In genomic region chr7:28378066-28378690, GRCm38 (mm10) we compare ENCODE assay signal across 8 mouse cellular contexts. TPM values are rescaled to one million over a fixed set of nuclear protein-coding genes. Genes with fewer than 3 reads are reported as not detected.
A peak's percentile ranks its signal among the peaks of the same experiment; 100 is the strongest.
DNase-seq lines count a peak whose midpoint lies in the region; ATAC-seq and TF ChIP-seq lines count a peak whose summit lies in the region.

No protein-coding gene starts in this region.

- no peaks in the 10 kb centered on the region for H3K9me3 ChIP-seq in hindbrain, embryonic 16.5 days (ENCODE audit: control insufficient read depth, low read length)
- no peaks in the 10 kb centered on the region for H3K9me3 ChIP-seq in liver, embryonic 13.5 days (replicated peaks)
- H3K9me3 ChIP-seq in neural tube, embryonic 13.5 days, result no peaks in the 10 kb centered on the region

- no peak for TF ChIP-seq CTCF in layer of hippocampus, adult 2 months (conservative IDR thresholded peaks at IDR 0.05)

- H3K27ac ChIP-seq in layer of hippocampus, adult 2 months, result peak overlapping the region; percentile 94
- H3K27ac ChIP-seq in hindbrain, embryonic 16.5 days (ENCODE audit: low read depth, low read length), result 0 out of 2 replicates have a peak overlapping the region, but pooled peaks have one; percentile 72
- peak overlapping the region; percentile 89 for H3K27ac ChIP-seq in liver, embryonic 13.5 days
- H3K27ac ChIP-seq in neural tube, embryonic 13.5 days (replicated peaks), result peak overlapping the region; percentile 84

- H3K4me3 ChIP-seq in layer of hippocampus, adult 2 months, result peak overlapping the region; percentile 59
- H3K4me3 ChIP-seq in hindbrain, embryonic 16.5 days (ENCODE audit: low read length), result peak overlapping the region; percentile 53
- H3K4me3 ChIP-seq in liver, embryonic 13.5 days (replicated peaks), result peak overlapping the region; percentile 68
- H3K4me3 ChIP-seq in neural tube, embryonic 13.5 days, result peak overlapping the region; percentile 54

- H3K27me3 ChIP-seq in hindbrain, embryonic 16.5 days (replicated peaks; ENCODE audit: control insufficient read depth, insufficient read depth, low read length), result no peaks in the 10 kb centered on the region
- no peaks in the 10 kb centered on the region for H3K27me3 ChIP-seq in liver, embryonic 13.5 days
- H3K27me3 ChIP-seq in neural tube, embryonic 13.5 days, result peaks cover 4% of the 10 kb centered on the region; the same call in 1 of the 2 replicates

- H3K4me1 ChIP-seq in hindbrain, embryonic 16.5 days (ENCODE audit: control insufficient read depth, insufficient read depth, low read depth, low read length), result peaks cover 36% of the 10 kb centered on the region
- H3K4me1 ChIP-seq in liver, embryonic 13.5 days (replicated peaks), result peaks cover 95% of the 10 kb centered on the region
- peaks cover 84% of the 10 kb centered on the region for H3K4me1 ChIP-seq in neural tube, embryonic 13.5 days (replicated peaks)

- no peak for DNase-seq in layer of hippocampus, adult 2 months (ENCODE audit: low spot score in 2 of 2)
- no peak for DNase-seq in layer of hippocampus, postnatal 14 days (ENCODE audit: low spot score in 2 of 2)
- DNase-seq in gastrocnemius, adult 18-20 months (ENCODE audit: low spot score), result peak; percentile 76
- peak; percentile 26 for DNase-seq in liver, embryonic 13.5 days
- DNase-seq in frontal cortex, postnatal 10 days (ENCODE audit: low spot score in 2 of 2), result no peak
- no peak for DNase-seq in layer of hippocampus, postnatal 10 days (ENCODE audit: low spot score in 2 of 2)

- peak overlapping the region; percentile 70 for H3K4me2 ChIP-seq in hindbrain, embryonic 16.5 days (ENCODE audit: low read length)
- peak overlapping the region; percentile 91 for H3K4me2 ChIP-seq in liver, embryonic 13.5 days
- peak overlapping the region; percentile 74 for H3K4me2 ChIP-seq in neural tube, embryonic 13.5 days

- peak overlapping the region; percentile 70 for H3K9ac ChIP-seq in hindbrain, embryonic 16.5 days (ENCODE audit: low read depth, low read length)
- H3K9ac ChIP-seq in liver, embryonic 13.5 days, result peak overlapping the region; percentile 81
- H3K9ac ChIP-seq in neural tube, embryonic 13.5 days, result peak overlapping the region; percentile 82

- WGBS in hindbrain, embryonic 16.5 days, result 52% methylated on average over 31 of the region's 32 CpGs
- WGBS in liver, embryonic 13.5 days (ENCODE audit: insufficient replicate concordance), result 22% methylated on average over 32 of the region's 32 CpGs
- 42% methylated on average over 32 of the region's 32 CpGs for WGBS in neural tube, embryonic 13.5 days

- ATAC-seq in hindbrain, embryonic 16.5 days, result no peak
- ATAC-seq in liver, embryonic 13.5 days (ENCODE audit: low read depth), result no peak
- ATAC-seq in neural tube, embryonic 13.5 days (ENCODE audit: low read depth), result no peak

- no peaks in the 10 kb centered on the region for H3K36me3 ChIP-seq in hindbrain, embryonic 16.5 days (ENCODE audit: control insufficient read depth, insufficient read depth, low read length)
- H3K36me3 ChIP-seq in liver, embryonic 13.5 days, result peaks cover 10% of the 10 kb centered on the region
- H3K36me3 ChIP-seq in neural tube, embryonic 13.5 days, result no peaks in the 10 kb centered on the region

RNA-seq across cellular contexts. Expression of gene Zfp36, which starts 1.9 kb away (rescaled TPM):
- 1 to 10 TPM; 2.0 to 3.2 TPM for total RNA-seq in layer of hippocampus, adult 2 months (2021)
- total RNA-seq in layer of hippocampus, postnatal 14 days (2021), result 1 to 10 TPM; 3.6 to 3.9 TPM
- total RNA-seq in gastrocnemius, adult 18-20 months (2021), result 10 to 100 TPM; 10.1 to 37.0 TPM
- 3.9 and 4.0 TPM in 2 replicates for polyA plus RNA-seq in hindbrain, embryonic 16.5 days (2015; fragmentation: Nextera tagmentation; extraction: Ambion mirVana)
- polyA plus RNA-seq in liver, embryonic 13.5 days (2015; fragmentation: Nextera tagmentation; extraction: Ambion mirVana), result 4.7 and 6.3 TPM in 2 replicates
- polyA plus RNA-seq in neural tube, embryonic 13.5 days (2015; fragmentation: Nextera tagmentation; extraction: Ambion mirVana), result 4.9 and 6.5 TPM in 2 replicates
- total RNA-seq in layer of hippocampus, postnatal 10 days (2021), result 1 to 10 TPM; 3.4 to 3.9 TPM

RNA-seq across cellular contexts. Expression of gene Plekhg2, which starts 5.8 kb away (rescaled TPM):
- 1 to 10 TPM; 5.9 to 6.8 TPM for total RNA-seq in layer of hippocampus, adult 2 months (2021)
- total RNA-seq in layer of hippocampus, postnatal 14 days (2021), result 10 to 100 TPM; 11.6 to 12.3 TPM
- 1 to 10 TPM; 4.8 to 5.9 TPM for total RNA-seq in gastrocnemius, adult 18-20 months (2021)
- polyA plus RNA-seq in hindbrain, embryonic 16.5 days (2015; fragmentation: Nextera tagmentation; extraction: Ambion mirVana), result 18.8 and 26.7 TPM in 2 replicates
- polyA plus RNA-seq in liver, embryonic 13.5 days (2015; fragmentation: Nextera tagmentation; extraction: Ambion mirVana), result 4.9 and 5.0 TPM in 2 replicates
- polyA plus RNA-seq in neural tube, embryonic 13.5 days (2015; fragmentation: Nextera tagmentation; extraction: Ambion mirVana), result 33.8 and 35.8 TPM in 2 replicates
- 10 to 100 TPM; 13.5 to 13.6 TPM for total RNA-seq in layer of hippocampus, postnatal 10 days (2021)

RNA-seq across cellular contexts. Expression of gene Med29, which starts 14.3 kb away (rescaled TPM):
- 10 to 100 TPM; 17.7 to 18.7 TPM for total RNA-seq in layer of hippocampus, adult 2 months (2021)
- total RNA-seq in layer of hippocampus, postnatal 14 days (2021), result 10 to 100 TPM; 19.3 to 20.1 TPM
- 10 to 100 TPM; 22.7 to 24.1 TPM for total RNA-seq in gastrocnemius, adult 18-20 months (2021)
- polyA plus RNA-seq in hindbrain, embryonic 16.5 days (2015; fragmentation: Nextera tagmentation; extraction: Ambion mirVana), result 42.7 and 47.2 TPM in 2 replicates
- 28.1 and 31.8 TPM in 2 replicates for polyA plus RNA-seq in liver, embryonic 13.5 days (2015; fragmentation: Nextera tagmentation; extraction: Ambion mirVana)
- polyA plus RNA-seq in neural tube, embryonic 13.5 days (2015; fragmentation: Nextera tagmentation; extraction: Ambion mirVana), result 35.7 and 45.4 TPM in 2 replicates
- 10 to 100 TPM; 20.5 to 20.9 TPM for total RNA-seq in layer of hippocampus, postnatal 10 days (2021)

RNA-seq across cellular contexts. Expression of gene Paf1, which starts 14.6 kb away (rescaled TPM):
- 10 to 100 TPM; 68.4 to 79.0 TPM for total RNA-seq in layer of hippocampus, adult 2 months (2021)
- total RNA-seq in layer of hippocampus, postnatal 14 days (2021), result 10 to 100 TPM; 73.5 to 74.2 TPM
- total RNA-seq in gastrocnemius, adult 18-20 months (2021), result 10 to 100 TPM; 29.5 to 31.2 TPM
- 89.9 and 102 TPM in 2 replicates for polyA plus RNA-seq in hindbrain, embryonic 16.5 days (2015; fragmentation: Nextera tagmentation; extraction: Ambion mirVana)
- 30.7 and 33.4 TPM in 2 replicates for polyA plus RNA-seq in liver, embryonic 13.5 days (2015; fragmentation: Nextera tagmentation; extraction: Ambion mirVana)
- polyA plus RNA-seq in neural tube, embryonic 13.5 days (2015; fragmentation: Nextera tagmentation; extraction: Ambion mirVana), result 99.8 and 103 TPM in 2 replicates
- total RNA-seq in layer of hippocampus, postnatal 10 days (2021), result 10 to 100 TPM; 73.3 to 93.0 TPM

RNA-seq across cellular contexts. Expression of gene Rps16, which starts 27.7 kb away (rescaled TPM):
- total RNA-seq in layer of hippocampus, adult 2 months (2021), result 100 to 1,000 TPM; 490 to 496 TPM
- 100 to 1,000 TPM; 464 to 499 TPM for total RNA-seq in layer of hippocampus, postnatal 14 days (2021)
- total RNA-seq in gastrocnemius, adult 18-20 months (2021), result 100 to 1,000 TPM; 385 to 425 TPM
- 430 and 440 TPM in 2 replicates for polyA plus RNA-seq in hindbrain, embryonic 16.5 days (2015; fragmentation: Nextera tagmentation; extraction: Ambion mirVana)
- 937 and 964 TPM in 2 replicates for polyA plus RNA-seq in liver, embryonic 13.5 days (2015; fragmentation: Nextera tagmentation; extraction: Ambion mirVana)
- 533 and 537 TPM in 2 replicates for polyA plus RNA-seq in neural tube, embryonic 13.5 days (2015; fragmentation: Nextera tagmentation; extraction: Ambion mirVana)
- 100 to 1,000 TPM; 563 to 624 TPM for total RNA-seq in layer of hippocampus, postnatal 10 days (2021)

Comparison
In these comparisons a context has a peak if more than half of its experiments do, and no peak if none do; other contexts are left out.
1. DNase-seq: peak in gastrocnemius, adult 18-20 months (single experiment) and liver, embryonic 13.5 days (single experiment); none in layer of hippocampus, adult 2 months (0 of 2), layer of hippocampus, postnatal 14 days (0 of 2), frontal cortex, postnatal 10 days (0 of 2) and layer of hippocampus, postnatal 10 days (0 of 2).
2. Peak in every context shown above with its lines, with median percentiles within 50 percentile points of each other: H3K27ac ChIP-seq, H3K4me3 ChIP-seq, H3K4me2 ChIP-seq and H3K9ac ChIP-seq.